Mouse (Mus musculus): ENCODE measurements around the gene Rfc4. TPM values are rescaled to one million over a fixed set of nuclear protein-coding genes. Genes with fewer than 3 reads are reported as not detected.

Rfc4 gene
- polyA plus RNA-seq, 2 experiments = 17.1 to 178 TPM

GRCm38 (mm10) chr16:23159749-23160148 lies 32.2 kb upstream of the Rfc4 start:
- Histone ChIP-seq H3K36me3 (replicated peaks; ENCODE audit: control insufficient read depth, insufficient read depth, low read depth) (no peaks in the 10 kb centered on the region), H3K9me3 (ENCODE audit: control insufficient read depth, low read length) (no peaks in the 10 kb centered on the region), H3K4me3 (ENCODE audit: insufficient read depth in 1 of 2, low read depth in 2 of 2, low read length in 2 of 2) (no peak overlapping the region), H3K4me2 (ENCODE audit: low read depth) (no peak overlapping the region), H3K27ac (no peak overlapping the region), H3K27me3 (ENCODE audit: control insufficient read depth, insufficient read depth, low read length) (no peaks in the 10 kb centered on the region), H3K4me1 (replicated peaks; ENCODE audit: control insufficient read depth in 2 of 2, insufficient read depth in 2 of 2, low read length in 1 of 2) (peaks cover 0 to 5% of the 10 kb centered on the region in 2 experiments; a peak in 2 of 4 replicates), H3K9ac (replicated peaks) (no peak overlapping the region)
- TF ChIP-seq EP300 (IDR thresholded peaks at IDR 0.05; ENCODE audit: low read depth) (no peak), CTCF (IDR thresholded peaks at IDR 0.05; ENCODE audit: low read depth) (no peak)
- DNase-seq (ENCODE audit: low read depth in 3 of 3, low spot score in 3 of 3) (no peak), ATAC-seq (ENCODE audit: insufficient read depth) (no peak)
- WGBS (ENCODE audit: insufficient replicate concordance) = 13% methylated on average over 2 of the region's 2 CpGs

- Histone ChIP-seq H3K27me3 (ENCODE audit: control insufficient read depth, insufficient read depth, low read length) (no peaks in the 10 kb centered on the region), H3K4me2 (ENCODE audit: low read depth) (no peak overlapping the region), H3K4me1 (replicated peaks; ENCODE audit: control insufficient read depth in 2 of 2, insufficient read depth in 2 of 2, low read length in 1 of 2) (peaks cover 0 to 5% of the 10 kb centered on the region in 2 experiments; a peak in 2 of 4 replicates), H3K27ac (no peak overlapping the region), H3K36me3 (replicated peaks; ENCODE audit: control insufficient read depth, insufficient read depth, low read depth) (no peaks in the 10 kb centered on the region), H3K9ac (replicated peaks) (no peak overlapping the region), H3K9me3 (ENCODE audit: control insufficient read depth, low read length) (no peaks in the 10 kb centered on the region), H3K4me3 (ENCODE audit: insufficient read depth in 1 of 2, low read depth in 2 of 2, low read length in 2 of 2) (no peak overlapping the region)
- WGBS (ENCODE audit: insufficient replicate concordance) = 36% methylated on average over 2 of the region's 2 CpGs
- DNase-seq (ENCODE audit: low read depth in 3 of 3, low spot score in 3 of 3) = no peak
- ATAC-seq (ENCODE audit: insufficient read depth) = no peak
- no peak for TF ChIP-seq CTCF (IDR thresholded peaks at IDR 0.05; ENCODE audit: low read depth)
- TF ChIP-seq EP300 (IDR thresholded peaks at IDR 0.05; ENCODE audit: low read depth) = no peak
Measured at GRCm38 (mm10) chr16:23158957-23159356, 31.4 kb upstream of the Rfc4 start.

- ATAC-seq (ENCODE audit: insufficient read depth) (no peak), DNase-seq (ENCODE audit: low read depth in 3 of 3, low spot score in 3 of 3) (no peak)
- WGBS (ENCODE audit: insufficient replicate concordance) = 68% methylated on average over 7 of the region's 7 CpGs
- no peaks in the 10 kb centered on the region for H3K36me3 ChIP-seq (replicated peaks; ENCODE audit: control insufficient read depth, insufficient read depth, low read depth)
- peaks cover 0 to 5% of the 10 kb centered on the region in 2 experiments; a peak in 2 of 4 replicates for H3K4me1 ChIP-seq (replicated peaks; ENCODE audit: control insufficient read depth in 2 of 2, insufficient read depth in 2 of 2, low read length in 1 of 2)
- H3K4me3 ChIP-seq (ENCODE audit: insufficient read depth in 1 of 2, low read depth in 2 of 2, low read length in 2 of 2) = no peak overlapping the region
- H3K9ac ChIP-seq (replicated peaks) = no peak overlapping the region
- no peak overlapping the region for H3K4me2 ChIP-seq (ENCODE audit: low read depth)
- no peak overlapping the region for H3K27ac ChIP-seq
- TF ChIP-seq EP300 (IDR thresholded peaks at IDR 0.05; ENCODE audit: low read depth) = no peak
- no peak for TF ChIP-seq CTCF (IDR thresholded peaks at IDR 0.05; ENCODE audit: low read depth)
- no peaks in the 10 kb centered on the region for H3K27me3 ChIP-seq (ENCODE audit: control insufficient read depth, insufficient read depth, low read length)
- no peaks in the 10 kb centered on the region for H3K9me3 ChIP-seq (ENCODE audit: control insufficient read depth, low read length)
Measured at GRCm38 (mm10) chr16:23158292-23158691, 30.8 kb upstream of the Rfc4 start.

GRCm38 (mm10) chr16:23157013-23157412 lies 29.5 kb upstream of the Rfc4 start:
- ATAC-seq (ENCODE audit: insufficient read depth) (no peak), DNase-seq (ENCODE audit: low read depth in 3 of 3, low spot score in 3 of 3) (no peak)
- TF ChIP-seq EP300 (IDR thresholded peaks at IDR 0.05; ENCODE audit: low read depth) (no peak), CTCF (IDR thresholded peaks at IDR 0.05; ENCODE audit: low read depth) (no peak)
- no peak overlapping the region for H3K27ac ChIP-seq
- H3K4me1 ChIP-seq (replicated peaks; ENCODE audit: control insufficient read depth in 2 of 2, insufficient read depth in 2 of 2, low read length in 1 of 2) = peaks cover 0 to 5% of the 10 kb centered on the region in 2 experiments; a peak in 2 of 4 replicates
- H3K36me3 ChIP-seq (replicated peaks; ENCODE audit: control insufficient read depth, insufficient read depth, low read depth) = no peaks in the 10 kb centered on the region
- WGBS (ENCODE audit: insufficient replicate concordance) = 79% methylated on average over 13 of the region's 13 CpGs
- no peak overlapping the region for H3K4me2 ChIP-seq (ENCODE audit: low read depth)
- H3K9me3 ChIP-seq (ENCODE audit: control insufficient read depth, low read length) = no peaks in the 10 kb centered on the region
- H3K27me3 ChIP-seq (ENCODE audit: control insufficient read depth, insufficient read depth, low read length) = no peaks in the 10 kb centered on the region
- no peak overlapping the region for H3K9ac ChIP-seq (replicated peaks)
- H3K4me3 ChIP-seq (ENCODE audit: insufficient read depth in 1 of 2, low read depth in 2 of 2, low read length in 2 of 2) = no peak overlapping the region

GRCm38 (mm10) chr16:23154261-23154660 lies 26.7 kb upstream of the Rfc4 start:
- H3K4me3 ChIP-seq (ENCODE audit: insufficient read depth in 1 of 2, low read depth in 2 of 2, low read length in 2 of 2) = no peak overlapping the region
- TF ChIP-seq CTCF (IDR thresholded peaks at IDR 0.05; ENCODE audit: low read depth) = no peak
- no peak for TF ChIP-seq EP300 (IDR thresholded peaks at IDR 0.05; ENCODE audit: low read depth)
- no peak for DNase-seq (ENCODE audit: low read depth in 3 of 3, low spot score in 3 of 3)
- ATAC-seq (ENCODE audit: insufficient read depth) = no peak
- no peak overlapping the region for H3K4me2 ChIP-seq (ENCODE audit: low read depth)
- H3K27me3 ChIP-seq (ENCODE audit: control insufficient read depth, insufficient read depth, low read length) = no peaks in the 10 kb centered on the region
- 61% methylated on average over 5 of the region's 5 CpGs for WGBS (ENCODE audit: insufficient replicate concordance)
- H3K4me1 ChIP-seq (replicated peaks; ENCODE audit: control insufficient read depth in 2 of 2, insufficient read depth in 2 of 2, low read length in 1 of 2) = peaks cover 0 to 5% of the 10 kb centered on the region in 2 experiments; a peak in 2 of 4 replicates
- H3K9ac ChIP-seq (replicated peaks) = no peak overlapping the region
- H3K9me3 ChIP-seq (ENCODE audit: control insufficient read depth, low read length) = no peaks in the 10 kb centered on the region
- H3K27ac ChIP-seq = no peak overlapping the region
- H3K36me3 ChIP-seq (replicated peaks; ENCODE audit: control insufficient read depth, insufficient read depth, low read depth) = no peaks in the 10 kb centered on the region
